Mouse (Mus musculus): ENCODE results near the gene Prss57.

Gene Prss57

GRCm38 (mm10) chr10:79756660-79757059 lies 34.1 kb downstream of the Prss57 start:
- DNase-seq (ENCODE audit: extremely low read depth, low read depth): no peak

GRCm38 (mm10) chr10:79755854-79756253 lies 34.9 kb downstream of the Prss57 start:
- no peak for DNase-seq (ENCODE audit: extremely low read depth, low read depth)

GRCm38 (mm10) chr10:79754856-79755516 lies 35.8 kb downstream of the Prss57 start, which contains the start of gene Fgf22:
Gene Fgf22, plus strand, starts transcription at chr10:79755076.
- no peak for DNase-seq (ENCODE audit: extremely low read depth, low read depth)

GRCm38 (mm10) chr10:79748496-79748895 lies 42.3 kb downstream of the Prss57 start:
- no peak for DNase-seq (ENCODE audit: extremely low read depth, low read depth)

GRCm38 (mm10) chr10:79746774-79747151 lies 44.0 kb downstream of the Prss57 start:
- DNase-seq (ENCODE audit: extremely low read depth, low read depth): no peak

- peak; percentile 98 for DNase-seq (ENCODE audit: extremely low read depth, low read depth)
These were observed 44.6 kb downstream of the Prss57 start, which contains the start of gene Polrmt for GRCm38 (mm10) chr10:79745898-79746773. Gene Polrmt, minus strand, starts transcription at chr10:79746581.

- DNase-seq (ENCODE audit: extremely low read depth, low read depth): no peak
These were observed 45.4 kb downstream of the Prss57 start for GRCm38 (mm10) chr10:79745411-79745810.

- no peak for DNase-seq (ENCODE audit: extremely low read depth, low read depth)
These were observed 47.0 kb downstream of the Prss57 start for GRCm38 (mm10) chr10:79743650-79744365.

GRCm38 (mm10) chr10:79743161-79743560 lies 47.6 kb downstream of the Prss57 start:
- DNase-seq (ENCODE audit: extremely low read depth, low read depth): no peak

- no peak for DNase-seq (ENCODE audit: extremely low read depth, low read depth)
These were observed 49.9 kb downstream of the Prss57 start for GRCm38 (mm10) chr10:79740863-79741262.

GRCm38 (mm10) chr10:79739234-79739633 lies 51.5 kb downstream of the Prss57 start:
- DNase-seq (ENCODE audit: extremely low read depth, low read depth): no peak

GRCm38 (mm10) chr10:79738259-79738658 lies 52.5 kb downstream of the Prss57 start:
- no peak for DNase-seq (ENCODE audit: extremely low read depth, low read depth)

- DNase-seq (ENCODE audit: extremely low read depth, low read depth): no peak
These were observed 54.1 kb downstream of the Prss57 start for GRCm38 (mm10) chr10:79736706-79737105.

- DNase-seq (ENCODE audit: extremely low read depth, low read depth): no peak
These were observed 55.4 kb downstream of the Prss57 start for GRCm38 (mm10) chr10:79735361-79735760.

- DNase-seq (ENCODE audit: extremely low read depth, low read depth): no peak
These were observed 56.9 kb downstream of the Prss57 start for GRCm38 (mm10) chr10:79733847-79734246.

GRCm38 (mm10) chr10:79732500-79732899 lies 58.3 kb downstream of the Prss57 start:
- DNase-seq (ENCODE audit: extremely low read depth, low read depth): no peak
